Mouse (Mus musculus): ENCODE data around the gene Arhgef28.

GRCm38 (mm10) chr13:97892089-97892884 lies 314.0 kb downstream of the Arhgef28 start:
- TF ChIP-seq POLR2A (IDR thresholded peaks at IDR 0.05; ENCODE audit: extremely low read depth, insufficient read depth, low read length) (no peak), CTCF (IDR thresholded peaks at IDR 0.05; ENCODE audit: extremely low read depth, insufficient read depth, low read length) (no peak)
